Mouse (Mus musculus) C2C12 (cell line): ENCODE results near the gene Cobll1.

Experiments
- CEBPB ChIP-seq: IDR thresholded peaks from one replicate; pipeline ENCODE4 v1.6.1; 2011; ENCODE audit warnings: low read depth, mild to moderate bottlenecking, control low read depth, moderate library complexity
- CTCF ChIP-seq: IDR thresholded peaks from one replicate; pipeline ENCODE4 v1.5.1; 2011; ENCODE audit not compliant: control insufficient read depth, insufficient read depth, insufficient read length
- FOSL1 ChIP-seq: IDR thresholded peaks from one replicate; pipeline ENCODE4 v1.8.0; 2011; ENCODE audit warnings: mild to moderate bottlenecking, low read length; ENCODE audit not compliant: poor library complexity, insufficient read depth, severe bottlenecking
- MAX ChIP-seq: IDR thresholded peaks from one replicate; pipeline ENCODE4 v1.6.1; 2011; ENCODE audit warnings: mild to moderate bottlenecking, control low read depth
- MYOD1 ChIP-seq: IDR thresholded peaks from one replicate; pipeline ENCODE4 v1.6.1; 2011; ENCODE audit warnings: low read depth; ENCODE audit not compliant: control insufficient read depth, insufficient read length
- MYOG ChIP-seq: IDR thresholded peaks from one replicate; pipeline ENCODE4 v1.6.1; 2011; ENCODE audit not compliant: control insufficient read depth, insufficient read length; ENCODE audit errors: extremely low read depth
- USF1 ChIP-seq: IDR thresholded peaks from one replicate; pipeline ENCODE4 v1.6.1; 2011; ENCODE audit warnings: low read depth, mild to moderate bottlenecking, control low read depth, moderate library complexity

DNA sequence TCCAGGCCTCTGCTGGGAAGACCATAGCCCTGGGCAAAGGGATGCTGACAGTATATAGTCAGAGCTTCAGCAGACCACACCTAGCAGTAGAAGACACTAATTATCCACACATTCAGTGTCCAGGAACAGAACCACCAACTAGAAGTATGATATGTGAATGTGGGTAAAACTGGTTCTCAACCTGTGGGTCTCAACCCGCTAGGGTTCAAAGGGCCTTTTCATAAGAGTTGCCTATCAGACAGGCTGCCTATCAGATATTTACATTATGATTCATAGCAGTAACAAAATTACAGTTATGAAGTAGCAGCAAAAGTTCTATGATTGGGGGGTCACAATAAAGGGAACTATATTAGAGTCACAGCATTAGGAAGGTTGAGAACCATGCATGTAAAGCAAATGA is 24.6 kb downstream of the Cobll1 start:
- TF ChIP-seq CTCF (no peak), USF1 (no peak), MYOG (no peak), CEBPB (no peak), FOSL1 (no peak), MYOD1 (no peak), MAX (no peak)
